Mouse (Mus musculus) kidney, adult 2 months (tissue): ENCODE measurements around the gene Ptch1.

Experiments used
- CTCF ChIP-seq: fragments of 200-500 bp; conservative IDR thresholded peaks from 2 replicates; pipeline ENCODE4 v1.5.1; 2011; ENCODE audit warnings: low read depth, mild to moderate bottlenecking, control low read depth, low read length, moderate library complexity, mixed read lengths; ENCODE audit not compliant: insufficient read depth, insufficient read length
- POLR2A ChIP-seq: fragments of 200-500 bp; IDR thresholded peaks from one replicate; pipeline ENCODE4 v1.6.1; 2011; ENCODE audit warnings: low read depth, low read length, control low read depth

GRCm38 (mm10) chr13:63475356-63475755, 98.0 kb downstream of the Ptch1 start:
- no peak for TF ChIP-seq CTCF
- TF ChIP-seq POLR2A, result no peak
